Mouse (Mus musculus) layer of hippocampus, postnatal 14 days (tissue): ENCODE measurements around the gene Zfp709. TPM values are rescaled to one million over a fixed set of nuclear protein-coding genes. Genes with fewer than 3 reads are reported as not detected.
"Not testable (repeated sequence)": the region's sequence is repeated elsewhere in the genome, so short reads cannot be mapped to it uniquely, and the experiment has no call there.

Experiments used
- DNase-seq, 2 experiments: peaks; one replicate each; pipeline ENCODE4 v3.0.0; 2021 to 2022; ENCODE audit warnings: low spot score in 2 of 2, mixed read lengths in 1 of 2
- long read RNA-seq, 2 experiments: library from polyadenylated mRNA; stranded (forward); transcript quantifications; one replicate each; pipeline ENCODE4 v2.0.0; 2021
- total RNA-seq, 2 experiments: library from RNA; stranded (reverse); gene quantifications; 2 replicates each; pipeline ENCODE4 v1.2.3; 2021

Gene Zfp709
- 10 to 100 TPM in 1 of 2 experiments, 1 to 10 TPM in 1; 9.3 to 10.4 TPM for total RNA-seq
- long read RNA-seq, experiment 1, full-length matches to known transcripts: 1 of 1 reads
- long read RNA-seq, experiment 1, partial matches to known transcripts: 0 of 1 reads
- long read RNA-seq, experiment 1, other reads (novel, unspliced or antisense): 0 of 1 reads
- long read RNA-seq, experiment 2, full-length matches to known transcripts: 4 of 4 reads
- long read RNA-seq, experiment 2, partial matches to known transcripts: 0 of 4 reads
- long read RNA-seq, experiment 2, other reads (novel, unspliced or antisense): 0 of 4 reads

DNA sequence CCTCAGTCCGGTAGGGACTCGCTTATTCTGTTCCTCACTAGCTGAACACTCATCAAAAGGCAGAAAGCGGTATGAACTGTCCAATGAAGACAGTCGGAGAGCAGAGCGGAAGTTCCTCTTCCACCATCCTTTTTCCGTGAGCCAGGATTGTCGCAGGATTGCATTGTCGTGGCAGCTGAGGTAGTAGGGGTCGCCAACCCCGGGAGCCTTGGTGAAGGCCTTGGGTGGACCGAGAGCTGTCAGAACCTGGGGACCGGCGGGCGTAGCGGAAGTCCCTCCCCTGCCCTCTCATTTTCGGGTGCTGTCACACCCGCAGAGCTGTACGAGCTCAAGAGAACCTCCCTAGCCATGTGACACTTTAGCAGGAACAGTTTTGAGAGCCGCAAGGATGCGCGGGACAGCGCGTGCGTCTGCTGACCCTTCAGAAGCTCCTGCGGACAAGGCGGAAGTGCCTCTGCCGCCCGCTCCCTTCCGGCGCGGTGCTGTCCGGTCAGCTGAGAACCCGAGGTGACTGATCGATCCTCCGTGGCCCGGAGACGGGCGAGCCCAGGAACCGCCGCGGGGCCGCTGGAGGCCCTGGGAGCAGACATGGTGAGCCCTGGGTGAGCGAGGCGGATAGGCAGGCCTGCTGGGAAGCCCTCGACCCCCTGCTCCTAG is at the start of gene Zfp709:
Gene Zfp709 (plus strand): TSS at position 402 of the 657 bp plus-strand sequence.
- DNase-seq: peak; percentile 66 to 74

DNA sequence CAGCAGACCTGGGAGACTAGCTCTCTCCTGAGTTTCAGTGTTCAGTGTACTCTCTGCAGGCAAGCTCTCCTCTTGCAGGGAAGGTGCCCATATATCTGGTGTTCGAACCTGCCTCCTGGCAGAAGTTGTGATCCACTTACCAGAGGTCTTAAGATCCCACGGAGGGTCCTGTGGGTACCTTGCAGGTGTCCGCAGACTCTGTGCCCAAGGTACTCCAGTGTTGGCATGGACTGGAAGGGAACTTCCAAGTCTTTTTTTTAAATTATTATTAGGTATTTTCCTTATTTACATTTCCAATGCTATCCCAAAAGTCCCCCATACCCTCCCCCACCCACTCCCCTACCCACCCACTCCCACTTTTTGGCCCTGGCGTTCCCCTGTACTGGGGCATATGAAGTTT is 43.6 kb upstream of the Zfp709 start:
- DNase-seq: not testable (repeated sequence)

- DNase-seq: not testable (repeated sequence)
Measured at GRCm38 (mm10) chr8:71841201-71841817, 40.5 kb upstream of the Zfp709 start.

GRCm38 (mm10) chr8:71842476-71842875 is 39.3 kb upstream of the Zfp709 start:
- not testable (repeated sequence) for DNase-seq

DNA sequence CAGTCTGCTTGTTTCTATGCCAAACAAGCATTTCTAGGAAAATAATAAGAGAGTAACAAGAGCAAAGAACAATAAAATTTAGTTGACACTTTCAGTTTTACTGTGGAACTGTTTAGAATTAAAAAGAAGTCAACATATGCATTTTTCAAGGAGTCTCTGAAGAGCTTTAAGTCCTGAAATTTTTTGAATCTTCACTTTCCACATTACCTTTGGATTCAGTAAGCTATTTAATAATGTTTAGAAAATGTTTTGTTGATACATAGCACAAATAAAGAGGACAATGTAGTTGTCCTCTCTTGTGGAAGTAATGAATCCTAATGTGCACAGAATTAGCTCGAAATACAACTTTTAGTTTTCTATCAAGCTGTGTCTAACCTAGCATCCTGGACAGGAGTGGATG is 37.4 kb upstream of the Zfp709 start:
- not testable (repeated sequence) for DNase-seq

DNA sequence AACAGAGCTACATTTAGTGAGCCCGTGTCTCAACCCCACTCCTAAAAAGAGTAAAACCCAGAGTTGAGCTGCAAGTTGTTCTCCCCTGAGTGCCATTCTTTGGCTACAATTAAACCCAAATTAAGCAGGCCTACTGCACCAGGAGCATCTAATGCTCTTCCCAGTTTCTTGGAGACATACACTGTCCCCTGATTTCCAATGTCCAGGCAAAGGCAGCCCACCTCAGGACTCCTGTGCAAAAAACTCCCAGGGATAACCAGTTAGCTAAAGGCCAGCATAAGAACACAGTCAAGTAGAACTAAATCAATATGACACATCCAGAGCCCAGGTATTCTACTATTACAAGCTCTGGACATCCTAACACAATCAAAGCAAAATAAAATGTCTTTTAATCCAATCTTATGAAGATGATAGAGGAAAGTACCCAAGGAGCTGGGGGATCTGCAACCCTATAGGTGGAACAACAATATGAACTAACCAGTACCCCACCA is 35.8 kb upstream of the Zfp709 start:
- not testable (repeated sequence) for DNase-seq

- DNase-seq: not testable (repeated sequence)
Measured at GRCm38 (mm10) chr8:71846745-71847144, 35.1 kb upstream of the Zfp709 start.

DNA sequence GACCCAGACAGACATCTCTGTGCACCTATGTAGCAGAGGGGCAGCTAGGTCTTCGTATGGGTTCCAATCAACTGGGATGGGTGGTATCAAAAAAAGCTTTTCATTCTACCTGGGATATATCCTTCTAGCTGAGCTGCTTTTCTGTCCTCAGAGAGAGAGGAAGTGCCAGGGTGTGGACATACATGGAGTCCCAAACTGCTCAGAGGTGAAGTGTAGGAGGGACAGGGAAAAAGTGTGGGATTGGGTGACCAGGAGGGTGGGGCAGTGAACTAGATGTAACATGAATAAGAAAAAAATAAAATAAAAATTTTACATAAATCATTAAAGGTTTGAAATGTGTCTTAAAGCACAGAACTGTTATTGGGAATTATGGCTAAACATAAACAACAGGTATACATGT is 30.8 kb upstream of the Zfp709 start:
- not testable (repeated sequence) for DNase-seq

DNA sequence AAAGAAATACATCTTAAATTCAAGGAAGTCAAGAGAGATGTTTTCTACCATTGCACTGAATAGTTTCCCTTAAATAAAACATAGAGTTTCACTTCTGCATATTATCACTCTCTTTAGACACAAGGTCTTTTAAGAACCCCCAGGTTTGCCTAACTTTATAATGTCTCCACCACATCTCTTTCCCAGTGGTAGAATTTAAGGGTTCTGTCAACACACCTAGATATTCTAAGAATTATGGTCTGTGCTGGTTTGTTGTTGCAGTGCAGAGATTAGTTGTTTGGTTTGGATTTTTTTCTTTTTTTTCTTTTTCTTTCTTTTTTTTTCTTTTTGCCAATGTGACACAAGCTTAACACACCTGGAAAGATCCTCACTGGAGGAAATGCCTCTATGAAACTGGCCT is 28.5 kb upstream of the Zfp709 start:
- DNase-seq: not testable (repeated sequence)

GRCm38 (mm10) chr8:71856630-71857328 is 25.0 kb upstream of the Zfp709 start:
- not testable (repeated sequence) for DNase-seq

DNA sequence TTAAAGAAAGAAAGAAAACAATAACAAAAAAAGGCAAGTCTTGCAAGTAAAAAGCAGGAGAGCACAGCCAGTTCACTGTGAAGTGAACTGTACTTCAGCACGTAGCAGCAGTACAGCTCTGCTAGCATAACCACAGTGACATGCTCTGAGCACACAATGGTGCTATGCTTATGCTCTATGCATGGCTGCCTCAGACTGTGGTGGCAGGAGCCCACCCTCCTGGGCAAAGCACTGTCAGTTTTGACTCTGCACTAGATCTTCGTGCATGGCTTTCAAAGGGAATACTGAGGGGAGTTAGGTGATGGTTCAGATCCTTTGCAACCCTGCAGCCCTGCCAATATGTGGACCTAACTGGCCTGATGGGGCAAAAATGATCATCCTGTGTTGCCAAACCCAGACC is 24.5 kb upstream of the Zfp709 start:
- DNase-seq: not testable (repeated sequence)

DNA sequence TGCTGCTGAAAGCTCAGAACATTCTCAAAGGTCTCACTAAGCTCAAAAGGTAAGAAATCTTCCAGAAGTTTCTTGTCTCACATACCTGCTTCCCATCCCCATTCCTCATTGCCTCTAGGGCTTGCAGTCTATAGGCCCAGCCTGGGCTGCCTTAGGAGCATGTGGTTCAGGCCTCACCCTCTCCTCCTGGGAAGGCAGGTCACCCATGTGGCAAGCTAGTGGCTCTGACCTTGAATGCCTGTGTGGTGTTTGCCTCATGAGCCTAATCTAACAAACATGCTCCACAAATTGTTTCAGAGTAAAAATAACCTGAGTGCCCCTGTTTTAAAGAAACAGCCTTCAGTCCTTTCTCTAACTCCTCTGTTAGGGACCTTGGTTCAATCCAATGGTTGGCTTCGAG is 20.3 kb upstream of the Zfp709 start:
- not testable (repeated sequence) for DNase-seq

- DNase-seq: not testable (repeated sequence)
Measured at GRCm38 (mm10) chr8:71862038-71862437, 19.8 kb upstream of the Zfp709 start.

GRCm38 (mm10) chr8:71900666-71901065 is 18.8 kb downstream of the Zfp709 start:
- not testable (repeated sequence) for DNase-seq

DNA sequence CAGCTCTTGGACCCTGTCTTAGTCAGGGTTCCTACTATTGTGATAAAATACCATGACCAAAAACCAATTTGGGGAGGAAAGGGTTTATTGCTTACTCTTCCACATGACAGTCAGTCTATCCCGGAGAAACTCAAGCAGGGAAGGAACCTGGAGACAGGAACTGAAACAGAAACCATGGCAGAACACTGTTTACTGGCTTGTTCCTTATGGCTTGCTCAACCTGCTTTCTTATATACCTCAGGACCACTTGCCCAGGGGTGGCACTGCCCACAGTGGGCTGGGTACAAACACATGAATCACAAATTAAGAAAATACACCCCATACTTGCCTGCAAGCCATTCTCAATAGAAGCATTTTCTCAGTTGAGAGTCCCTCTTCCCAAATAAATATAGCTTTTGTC is 21.3 kb downstream of the Zfp709 start:
- not testable (repeated sequence) for DNase-seq

DNA sequence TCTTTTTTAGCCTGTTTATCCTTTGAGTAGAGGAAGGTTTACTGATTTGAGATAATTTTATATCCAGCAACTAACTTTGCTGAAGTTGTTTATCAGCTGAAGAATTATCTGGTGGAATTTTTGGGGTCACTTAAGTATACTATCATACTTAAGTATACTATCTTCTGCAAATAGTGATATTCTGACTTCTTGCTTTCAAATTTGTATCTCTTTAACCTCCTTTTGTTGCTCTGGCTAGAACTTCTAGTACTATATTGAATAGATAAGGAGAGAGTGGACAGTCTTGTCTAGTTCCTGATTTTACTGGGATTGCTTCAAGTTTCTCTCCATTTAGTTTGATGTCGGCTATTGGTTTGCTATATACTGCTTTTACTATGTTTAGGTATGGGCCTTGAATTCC is 25.0 kb downstream of the Zfp709 start:
- DNase-seq: no peak

DNA sequence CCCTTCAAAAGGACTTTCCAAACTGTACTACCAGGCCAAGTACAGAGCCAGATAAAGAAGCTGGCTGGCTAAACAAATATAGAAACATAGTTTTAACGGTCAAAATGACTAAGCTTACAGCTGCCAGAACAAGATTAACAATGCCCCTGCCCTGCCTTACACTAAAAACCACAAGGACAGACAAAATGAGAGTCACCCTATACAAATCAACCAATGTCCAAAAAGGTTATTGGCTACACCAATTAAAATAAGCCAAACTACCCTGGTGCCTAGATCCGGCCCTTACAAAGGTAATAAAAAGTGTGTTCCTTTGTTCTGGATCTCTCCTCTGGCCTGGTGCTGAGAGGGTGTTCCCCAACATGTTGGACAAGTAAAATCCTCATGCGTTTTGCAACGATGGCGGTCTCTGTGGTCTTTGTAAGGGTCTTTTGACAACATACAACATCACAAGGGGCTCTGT is 26.0 kb downstream of the Zfp709 start:
- DNase-seq: no peak

- peak; percentile 93 to 94 for DNase-seq
Measured at GRCm38 (mm10) chr8:71908309-71909261, 26.8 kb downstream of the Zfp709 start, which contains the start of the genes Zfp882 and Zfp617. Zfp882 (plus strand) TSS chr8:71908608. Zfp617 (plus strand) TSS chr8:71908635.

DNA sequence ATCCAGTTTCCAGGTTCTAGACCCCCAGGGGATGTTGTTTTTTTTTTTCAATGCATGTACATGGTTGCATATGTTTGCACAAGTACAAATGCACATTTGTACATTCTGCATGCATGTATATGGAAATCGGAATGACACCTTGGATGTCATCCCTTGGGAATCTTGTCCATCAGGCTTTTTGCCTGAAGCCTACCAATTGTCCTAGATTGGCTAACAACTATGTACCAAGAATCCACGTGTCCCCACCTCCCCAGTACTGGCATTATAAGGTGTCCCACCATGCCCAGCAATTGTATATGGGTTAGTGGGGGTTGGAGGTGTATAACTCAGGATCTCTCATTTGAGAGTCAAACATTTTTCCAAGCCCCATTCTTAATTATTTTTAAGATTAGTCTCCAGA is 30.5 kb downstream of the Zfp709 start:
- no peak for DNase-seq
